Mouse (Mus musculus) kidney, adult 11 months (tissue): ENCODE results near the gene Gm43191.

Experiments used
- DNase-seq: peaks from one replicate; pipeline ENCODE4 v3.0.0; 2022

Gene Gm43191

DNA sequence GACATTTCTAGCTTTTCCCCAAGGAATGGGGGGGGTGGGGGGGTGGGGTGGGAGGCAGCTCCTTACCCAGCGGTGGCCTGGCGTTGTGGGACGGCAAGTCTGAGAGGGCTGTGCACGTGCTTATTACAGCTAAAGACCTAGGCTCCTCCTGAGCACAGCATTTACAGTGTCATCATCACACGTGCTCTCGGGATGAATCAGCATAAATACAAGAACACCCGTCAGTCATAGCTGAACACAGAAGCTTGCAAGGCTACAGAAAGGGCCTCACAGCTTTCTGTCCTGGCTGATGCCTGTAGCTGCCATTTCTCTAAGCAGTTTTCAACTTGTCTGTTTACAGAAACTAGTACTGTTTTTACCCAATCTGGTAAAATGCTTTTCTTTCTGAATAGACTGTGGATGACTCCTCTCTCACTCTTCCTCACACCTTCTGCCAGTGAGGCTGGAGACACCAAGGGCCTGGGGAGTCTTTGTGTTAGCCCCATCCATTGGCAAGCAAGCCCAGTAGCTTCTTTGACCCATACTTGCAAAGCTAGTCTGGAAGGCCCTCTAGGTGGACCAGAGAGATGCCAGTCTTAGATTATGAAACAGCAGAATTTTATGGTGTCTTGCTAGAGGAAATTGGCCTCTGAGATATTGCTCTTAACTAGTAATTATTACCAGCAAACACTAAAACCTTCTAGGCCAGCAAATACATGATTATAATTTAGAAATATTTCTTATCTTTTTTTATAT is 60.3 kb downstream of the Gm43191 start:
- DNase-seq = no peak

DNA sequence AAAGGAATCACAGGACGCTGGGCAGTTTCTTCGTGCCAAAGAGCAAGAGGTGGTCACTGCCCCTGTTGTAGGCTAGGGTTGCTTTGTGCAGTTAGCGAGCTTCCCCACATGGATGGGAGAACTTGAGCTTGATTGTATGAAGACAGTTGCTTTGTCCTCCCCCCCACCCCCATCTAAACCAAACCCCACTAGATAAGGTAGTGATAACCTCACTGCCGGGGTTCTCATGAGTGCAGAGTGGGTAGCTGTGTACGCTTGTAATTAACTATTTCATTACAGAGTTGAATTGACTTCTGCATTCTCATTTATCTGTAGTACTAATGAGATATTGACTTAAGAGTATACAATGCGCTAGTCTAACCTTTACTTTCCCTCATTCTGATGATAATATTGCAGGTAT is 62.2 kb downstream of the Gm43191 start:
- no peak for DNase-seq

DNA sequence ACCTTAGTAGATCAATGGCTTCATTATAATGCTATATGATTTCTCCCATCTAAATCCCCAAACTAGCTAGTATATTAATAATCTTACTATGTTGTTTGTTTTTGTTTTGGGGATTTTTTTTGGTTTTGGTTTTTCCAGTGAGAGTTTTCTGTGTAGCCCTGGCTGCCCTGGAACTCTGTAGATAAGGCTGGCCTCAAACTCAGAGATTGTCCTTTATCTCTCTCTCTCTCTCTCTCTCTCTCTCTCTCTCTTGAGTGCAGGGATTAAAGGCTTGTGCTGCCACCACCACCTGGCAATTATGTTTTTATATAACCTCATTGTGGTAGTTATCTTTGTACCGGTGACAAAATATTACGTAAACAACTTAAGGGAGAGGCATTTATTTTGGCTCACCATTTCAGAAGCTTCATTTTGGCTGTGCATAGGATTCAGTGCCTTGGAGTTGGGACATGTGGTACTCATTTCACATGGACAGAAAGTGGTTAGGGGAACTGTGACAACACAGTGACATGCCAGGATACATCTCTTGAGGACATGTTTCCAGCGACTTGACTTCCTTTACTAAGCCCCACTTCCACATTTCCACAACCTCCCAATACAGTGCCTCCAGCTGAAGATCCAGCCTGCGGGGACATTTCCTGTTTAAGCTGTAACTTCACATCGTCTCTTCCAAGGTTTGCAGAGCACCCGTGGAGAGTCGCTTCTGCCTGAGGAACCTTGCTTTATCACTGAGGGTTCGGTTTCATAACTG is 65.6 kb downstream of the Gm43191 start:
- DNase-seq = no peak

DNA sequence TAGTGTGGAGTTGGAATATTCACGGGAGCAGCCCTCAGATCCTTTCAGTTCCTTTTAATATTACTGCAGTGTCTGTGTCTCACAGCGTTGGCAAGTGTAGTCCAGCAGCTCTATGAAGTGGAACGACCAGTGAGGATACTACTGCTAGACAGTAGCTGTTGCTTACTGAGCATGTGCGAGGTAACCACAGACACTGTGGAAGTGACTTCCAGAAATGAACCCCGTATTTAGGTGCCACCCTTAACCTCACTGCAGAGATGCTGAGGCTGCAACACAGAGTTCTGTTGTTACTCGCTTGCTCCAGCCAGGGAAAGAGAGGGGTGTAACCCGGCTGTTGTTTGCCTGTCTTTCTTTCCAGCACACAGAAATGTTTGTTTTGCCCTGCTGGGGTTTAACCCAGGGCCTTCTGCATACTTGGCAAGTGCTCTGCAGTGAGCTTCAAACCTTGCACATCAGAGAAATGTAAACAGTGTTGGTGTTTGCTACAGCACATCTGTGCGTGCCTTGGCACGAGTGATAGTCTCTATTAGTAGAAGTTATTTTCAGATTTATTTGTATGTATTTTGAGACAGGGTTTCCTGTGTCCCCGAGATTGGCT is 66.7 kb downstream of the Gm43191 start, which contains the start of gene Trmt13:
TSS of gene Trmt13 (minus strand) at position 293 of the 598 bp plus-strand sequence.
- DNase-seq = no peak

DNA sequence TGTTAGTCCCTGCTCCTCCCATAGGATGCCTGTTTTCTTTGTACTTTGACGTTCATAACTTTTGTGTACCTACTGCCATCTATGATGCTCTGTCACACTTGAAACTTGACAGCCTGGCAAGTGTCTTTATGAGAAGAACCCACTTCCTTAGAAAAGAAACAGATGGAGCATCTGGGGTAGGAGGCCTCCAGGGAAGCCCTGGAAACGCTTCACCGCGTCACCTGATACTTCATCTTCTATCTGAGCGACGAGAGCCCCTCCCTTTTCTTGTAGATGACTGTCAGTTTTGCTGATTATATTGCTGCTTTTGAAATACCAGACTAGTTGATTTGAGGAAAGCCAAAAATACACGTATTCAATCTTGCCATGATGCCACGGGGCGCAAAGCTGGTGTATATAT is 76.5 kb downstream of the Gm43191 start:
- no peak for DNase-seq

DNA sequence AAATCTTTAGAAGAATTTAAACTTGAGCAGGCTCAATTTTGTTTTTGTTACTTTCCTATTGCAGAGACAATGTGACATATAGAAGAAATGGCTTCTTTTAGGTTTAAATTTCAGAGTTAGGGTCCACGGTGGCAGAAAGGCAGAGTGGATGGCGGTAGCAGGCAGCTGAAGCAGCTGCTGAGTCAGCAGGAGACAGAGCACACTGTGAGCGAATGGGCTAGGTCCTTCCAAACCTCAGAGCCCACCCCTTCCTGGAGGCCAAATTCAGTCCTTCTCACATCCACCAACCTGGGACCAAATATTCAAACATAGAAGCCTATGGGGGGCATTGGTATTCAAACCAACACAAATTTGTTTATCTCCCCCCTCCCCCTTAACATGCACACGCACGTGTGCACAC is 79.3 kb downstream of the Gm43191 start:
- no peak for DNase-seq

DNA sequence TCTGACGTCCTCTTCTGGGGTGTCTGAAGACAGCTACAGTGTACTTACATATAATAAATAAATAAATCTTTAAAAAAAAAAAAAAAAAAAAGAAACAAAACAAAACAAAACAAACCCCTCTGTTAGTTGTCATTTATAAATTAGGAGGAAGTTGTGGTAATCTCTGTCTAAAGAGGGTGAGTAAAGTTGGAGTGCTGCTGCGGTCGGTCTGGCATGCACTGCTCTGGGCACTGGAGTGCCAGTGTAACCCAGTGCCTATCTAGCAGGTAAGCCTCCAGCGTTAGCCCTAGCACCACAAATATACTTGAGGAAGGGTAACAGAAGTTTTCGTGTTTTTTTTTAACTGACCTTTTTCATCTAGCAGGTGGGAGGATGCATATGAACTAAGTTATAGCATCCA is 80.1 kb downstream of the Gm43191 start:
- no peak for DNase-seq

DNA sequence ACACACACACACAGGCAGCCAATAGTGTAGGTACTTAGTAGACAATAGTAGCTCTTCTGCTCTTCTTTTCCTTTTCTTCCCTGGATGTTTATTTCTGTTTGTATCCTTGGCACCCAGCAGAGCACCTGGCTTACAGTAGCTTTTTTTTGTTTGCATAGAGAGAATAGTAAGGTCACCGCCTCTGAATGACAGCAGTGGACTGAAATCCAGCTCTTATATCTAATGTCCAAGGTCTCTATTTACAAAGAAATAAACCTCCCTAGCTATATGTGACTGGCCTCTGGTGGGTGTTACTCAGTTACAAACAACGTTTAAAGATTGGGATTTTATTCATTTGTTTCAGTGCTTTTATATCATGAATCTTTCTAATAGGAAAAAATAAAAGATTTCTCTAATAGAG is 81.4 kb downstream of the Gm43191 start:
- no peak for DNase-seq

DNA sequence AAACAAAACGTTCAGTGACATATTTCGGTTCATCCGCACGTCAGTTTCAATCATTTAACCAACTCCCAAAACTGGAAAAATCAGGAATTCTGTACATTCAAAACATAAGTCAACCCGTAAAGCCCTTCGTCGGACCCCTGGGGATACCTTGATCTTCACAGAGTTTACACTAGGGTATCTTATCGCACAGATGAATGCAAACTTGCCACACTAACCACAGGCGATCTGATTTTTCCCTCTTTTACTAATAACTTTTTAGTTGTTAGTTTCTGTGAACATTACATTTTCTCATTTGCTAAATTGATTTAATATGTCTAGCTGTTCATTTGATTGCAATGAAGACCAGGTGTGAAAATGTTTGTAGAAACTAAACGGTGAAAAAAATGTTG is 85.5 kb downstream of the Gm43191 start:
- DNase-seq = no peak

DNA sequence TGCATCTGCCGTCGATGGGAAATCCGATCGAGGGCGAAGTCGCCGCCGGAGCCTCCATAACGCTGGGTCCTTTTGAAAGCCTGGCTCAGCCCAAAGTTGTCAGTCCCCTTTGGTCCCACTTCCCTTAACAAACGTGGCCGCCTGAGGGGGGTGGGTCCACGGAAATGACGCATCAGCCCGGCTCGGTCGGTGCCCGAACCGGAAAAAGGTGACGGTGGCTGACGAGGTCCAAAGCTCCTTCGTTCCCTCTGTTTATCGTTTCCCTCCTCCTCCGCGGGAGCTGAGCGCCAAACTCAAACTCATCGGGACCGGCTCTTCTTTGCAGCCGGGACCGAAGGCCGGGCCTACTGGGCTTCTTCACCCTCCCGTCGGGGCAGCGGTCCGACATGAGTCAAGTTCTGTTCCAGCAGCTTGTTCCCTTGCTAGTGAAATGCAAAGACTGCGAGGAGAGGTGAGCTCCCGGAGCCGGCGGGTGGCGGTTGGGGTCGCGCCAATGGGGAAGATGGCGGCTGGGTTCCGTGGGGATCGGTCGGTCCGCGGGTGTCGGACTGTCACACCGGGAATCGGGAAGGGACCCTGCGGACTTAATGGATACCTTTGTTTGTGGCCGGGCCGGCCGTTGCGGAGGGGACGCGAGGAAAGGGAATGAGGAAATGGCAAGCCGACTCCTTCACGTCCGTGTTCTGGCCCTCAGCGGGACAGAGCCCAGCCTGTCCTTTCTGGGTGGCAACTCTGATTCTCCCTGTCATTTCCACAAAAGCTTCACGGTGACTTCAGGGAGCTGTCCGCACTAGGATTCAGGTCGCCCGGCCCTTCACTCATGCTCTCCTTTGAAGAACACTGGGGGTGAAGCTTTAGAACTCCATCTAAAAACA is 86.1 kb downstream of the Gm43191 start, which contains the start of gene Sass6:
TSS of gene Sass6 (plus strand) at position 255 of the 875 bp plus-strand sequence.
- DNase-seq = peak; percentile 94

DNA sequence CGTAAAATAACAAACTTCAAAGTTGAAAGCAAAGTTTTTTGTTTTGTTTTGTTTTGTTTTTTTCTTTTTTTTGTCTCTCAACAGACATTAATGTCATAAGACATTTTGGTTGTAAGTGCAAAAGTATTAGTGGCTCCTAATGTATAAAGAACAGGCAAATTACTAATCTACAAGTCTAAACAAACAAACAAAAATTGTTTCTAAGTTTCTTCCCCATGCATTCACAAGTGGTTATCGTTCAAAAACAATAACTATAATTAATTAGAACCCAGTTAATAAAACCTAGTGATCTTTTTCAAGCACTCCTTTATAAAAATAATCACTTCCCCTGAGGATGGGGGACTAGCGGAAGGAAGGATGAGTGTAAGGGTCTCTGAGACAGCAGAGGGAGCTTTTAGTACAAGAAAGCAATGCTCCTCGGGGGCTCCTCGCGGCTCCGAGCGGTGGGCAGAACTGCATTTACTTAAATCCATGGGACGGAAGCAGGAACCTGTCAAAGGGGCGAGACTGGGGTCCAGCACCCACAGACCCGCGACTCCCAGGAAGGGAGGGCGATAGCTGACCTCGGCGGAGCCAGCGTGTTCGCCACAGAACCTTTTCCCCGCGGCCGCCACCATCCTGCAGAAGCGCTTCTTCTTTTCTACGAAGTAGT is 86.9 kb downstream of the Gm43191 start:
- DNase-seq = no peak
